ENCODE assay signal across 24 mouse cellular contexts in genomic region chr15:93131056-93131455, GRCm38 (mm10).
DNase-seq lines count a peak whose midpoint lies in the region; ATAC-seq lines count a peak whose summit lies in the region.
"Had no signal": no experiment of that assay in that cellular context is flagged by ENCODE, and none has a peak within 500 bp of the region (broad histone marks: within the 10 kb centered on the region; RNA-seq: fewer than 3 reads in every experiment).

No protein-coding gene starts in this region.

- no peaks in the 10 kb centered on the region for H3K9me3 ChIP-seq in forebrain, embryonic 14.5 days (replicated peaks; ENCODE audit: control insufficient read depth, low read length)

- H3K27ac ChIP-seq in forebrain, embryonic 14.5 days (ENCODE audit: low read depth, low read length): no peak overlapping the region

- ATAC-seq in forebrain, embryonic 14.5 days: no peak
- ATAC-seq: activated CD4-positive, CD25-positive, alpha-beta regulatory T cell, adult 4 months; CD4-positive, CD25-positive, alpha-beta regulatory T cell, adult 4 months; Patski had no signal

- no peaks in the 10 kb centered on the region for H3K36me3 ChIP-seq in forebrain, embryonic 14.5 days (ENCODE audit: control insufficient read depth, insufficient read depth, low read length)
- H3K36me3 ChIP-seq: G1E had no signal

- no peaks in the 10 kb centered on the region for H3K4me1 ChIP-seq in forebrain, embryonic 14.5 days (ENCODE audit: control insufficient read depth, insufficient read depth, low read length)

- H3K4me2 ChIP-seq in forebrain, embryonic 14.5 days (ENCODE audit: low read length): no peak overlapping the region

- H3K27me3 ChIP-seq in forebrain, embryonic 14.5 days (replicated peaks; ENCODE audit: control insufficient read depth, insufficient read depth, low read length): no peaks in the 10 kb centered on the region
- H3K27me3 ChIP-seq: CH12.LX had no signal

- DNase-seq in ES-CJ7 (ENCODE audit: low read depth, low spot score) (peak; percentile 84), R1 (ENCODE audit: low read depth, low spot score) (peak; percentile 90), ZHBTc4 (ENCODE audit: low read depth, low spot score) (peak; percentile 65)
- DNase-seq in layer of hippocampus, adult 18-20 months (ENCODE audit: low spot score in 2 of 2): no peak
- no peak for DNase-seq in forebrain, embryonic 14.5 days (ENCODE audit: low spot score)
- no peak for DNase-seq in retina, embryonic 14.5 days (ENCODE audit: low spot score)
- DNase-seq: adrenal gland, adult 2 months; adrenal gland, adult 8-10 months; adrenal gland, postnatal 10 days; adrenal gland, postnatal 14 days; adrenal gland, postnatal 25 days; adrenal gland, postnatal 36 days; B cell, adult 2 months; cerebellum, adult 11 months; cerebellum, adult 11-12 months; cerebellum, adult 18-20 months; cerebellum, adult 2 months; cerebellum, adult 8-10 months; cerebellum, adult 9-10 months had no signal

- no peak overlapping the region for H3K9ac ChIP-seq in forebrain, embryonic 14.5 days (ENCODE audit: low read length)

- no peak overlapping the region for H3K4me3 ChIP-seq in forebrain, embryonic 14.5 days (ENCODE audit: low read depth, low read length)

Comparison
In these comparisons a context has a peak if more than half of its experiments do, and no peak if none do; other contexts are left out.
1. DNase-seq: peak in ES-CJ7 (single experiment), R1 (single experiment) and ZHBTc4 (single experiment); none in layer of hippocampus, adult 18-20 months (0 of 2), forebrain, embryonic 14.5 days (single experiment) and retina, embryonic 14.5 days (single experiment).